Mouse (Mus musculus) stomach, postnatal 0 days (tissue): ENCODE data around the gene Rgl2. TPM values are rescaled to one million over a fixed set of nuclear protein-coding genes. Genes with fewer than 3 reads are reported as not detected.

Experiments used
- ATAC-seq: fragments of 200-750 bp; cut with Nextera tagmentation; 2 replicates; pipeline ENCODE4 v1.8.0; 2017; ENCODE audit not compliant: low FRiP score, low TSS enrichment
- DNase-seq: peaks from one replicate; pipeline ENCODE4 v3.0.0-alpha.2; 2016; ENCODE audit warnings: low spot score
- H3K27ac ChIP-seq: fragments of 300-500 bp; sonication (generic); replicated peaks from 2 replicates; pipeline ENCODE4 v1.5.1; 2014; ENCODE audit warnings: mild to moderate bottlenecking, control low read depth
- H3K27me3 ChIP-seq: fragments of 300-500 bp; sonication (generic); 2 replicates; pipeline ENCODE4 v1.6.1; 2014; ENCODE audit warnings: low read length; ENCODE audit not compliant: control insufficient read depth, insufficient read depth
- H3K36me3 ChIP-seq: fragments of 300-500 bp; sonication (generic); 2 replicates; pipeline ENCODE4 v1.6.1; 2014; ENCODE audit warnings: low read length, mixed read lengths; ENCODE audit not compliant: control insufficient read depth, insufficient read depth
- H3K4me1 ChIP-seq: fragments of 300-500 bp; sonication (generic); replicated peaks from 2 replicates; pipeline ENCODE4 v1.6.1; 2014; ENCODE audit warnings: antibody characterized with exemption; ENCODE audit not compliant: control insufficient read depth, insufficient read depth
- H3K4me2 ChIP-seq: fragments of 300-500 bp; sonication (generic); replicated peaks from 2 replicates; pipeline ENCODE4 v1.6.1; 2014; ENCODE audit warnings: low read depth, mild to moderate bottlenecking, control low read depth, moderate library complexity
- H3K4me3 ChIP-seq: fragments of 300-500 bp; sonication (generic); 2 replicates; pipeline ENCODE4 v1.5.1; 2014; ENCODE audit warnings: low read depth, low read length, control low read depth
- H3K9ac ChIP-seq: fragments of 300-500 bp; sonication (generic); 2 replicates; pipeline ENCODE4 v1.6.1; 2014; ENCODE audit warnings: mild to moderate bottlenecking, low read length, control low read depth, mixed read lengths
- H3K9me3 ChIP-seq: fragments of 300-500 bp; sonication (generic); 2 replicates; pipeline ENCODE4 v1.6.1; 2016; ENCODE audit warnings: low read length; ENCODE audit not compliant: control insufficient read depth
- CTCF ChIP-seq: IDR thresholded peaks from 2 replicates; pipeline ENCODE4 v1.5.1; 2016; ENCODE audit warnings: antibody characterized with exemption, low read depth, mild to moderate bottlenecking, moderate library complexity
- EP300 ChIP-seq: optimal IDR thresholded peaks from 2 replicates; pipeline ENCODE3; 2016; ENCODE audit warnings: antibody characterized with exemption
- WGBS: fragments of 180-500 bp; shearing (Covaris S2); extraction: QIAGEN DNeasy Blood & Tissue Kit; methylation state at CpG from one replicate; pipeline ENCODE4 v1.1.7; 2014; 5-methylcytosine and 5-hydroxymethylcytosine counted together
- polyA plus RNA-seq: library from polyadenylated mRNA; unstranded; fragments of >200 nt; fragmentation: Nextera tagmentation; extraction: Ambion mirVana; gene quantifications from 2 replicates; pipeline ENCODE4 v1.2.1, GENCODE M21; 2015

Gene Rgl2
- polyA plus RNA-seq, 1 experiment from 2014 or later, result 18.6 TPM

- TF ChIP-seq EP300 (no peak), CTCF (no peak)
- H3K36me3 ChIP-seq, result peaks cover 15% of the 10 kb centered on the region
- H3K4me3 ChIP-seq, result peak overlapping the region; percentile 58
- H3K4me2 ChIP-seq, result peak overlapping the region; percentile 77
- H3K9me3 ChIP-seq, result no peaks in the 10 kb centered on the region
- H3K9ac ChIP-seq, result peak overlapping the region; percentile 71; the same call in 1 of the 2 replicates
- 70% methylated on average over 31 of the region's 31 CpGs for WGBS
- no peak for DNase-seq
- no peak overlapping the region; the same call in 1 of the 2 replicates for H3K27ac ChIP-seq
- H3K27me3 ChIP-seq, result no peaks in the 10 kb centered on the region
- ATAC-seq, result no peak
- H3K4me1 ChIP-seq, result no peaks in the 10 kb centered on the region
Measured at GRCm38 (mm10) chr17:33916847-33917655, 12.3 kb upstream of the Rgl2 start.

DNA sequence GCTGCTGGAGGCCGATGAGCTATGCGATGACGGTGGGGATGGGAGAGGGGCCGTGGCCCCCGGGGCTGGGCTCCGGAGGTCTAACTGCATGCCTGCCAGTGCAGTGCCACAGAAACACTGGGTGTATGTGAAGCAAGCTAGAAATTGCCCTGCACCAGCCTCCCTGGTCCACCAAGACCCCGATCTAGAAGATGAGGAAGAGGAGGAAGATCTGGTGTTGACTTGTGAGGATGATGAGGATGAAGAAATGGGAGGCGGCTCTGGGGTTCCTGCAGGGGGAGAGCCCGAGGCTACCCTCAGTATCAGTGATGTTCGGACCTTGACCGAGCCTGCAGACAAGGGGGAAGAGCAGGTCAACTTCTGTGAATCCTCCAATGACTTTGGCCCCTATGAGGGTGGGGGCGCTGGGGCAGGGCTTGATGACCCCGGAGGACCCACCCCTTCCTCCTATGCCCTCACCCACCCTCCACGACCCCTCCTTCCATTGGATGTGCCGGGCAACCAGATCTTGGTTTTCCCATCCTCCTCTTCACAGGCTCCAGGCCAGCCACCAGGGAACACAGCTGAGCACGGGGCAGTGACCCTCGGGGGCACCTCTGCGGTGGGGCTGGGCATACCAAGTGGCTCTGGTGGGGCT is 11.6 kb upstream of the Rgl2 start:
- Histone ChIP-seq H3K27ac (no peak overlapping the region), H3K36me3 (peaks cover 11% of the 10 kb centered on the region), H3K27me3 (no peaks in the 10 kb centered on the region), H3K9me3 (no peaks in the 10 kb centered on the region), H3K4me3 (no peak overlapping the region), H3K4me2 (no peak overlapping the region; the same call in 1 of the 2 replicates), H3K9ac (no peak overlapping the region), H3K4me1 (no peaks in the 10 kb centered on the region)
- 83% methylated on average over 18 of the region's 18 CpGs for WGBS
- no peak for ATAC-seq
- DNase-seq, result no peak
- TF ChIP-seq EP300 (no peak), CTCF (no peak)

- Histone ChIP-seq H3K9me3 (no peaks in the 10 kb centered on the region), H3K36me3 (peaks cover 10% of the 10 kb centered on the region), H3K27ac (peak overlapping the region; percentile 89), H3K4me1 (no peaks in the 10 kb centered on the region), H3K4me2 (peak overlapping the region; percentile 96), H3K4me3 (peak overlapping the region; percentile 77), H3K27me3 (no peaks in the 10 kb centered on the region), H3K9ac (no peak overlapping the region)
- peak; percentile 52 for DNase-seq
- 54% methylated on average over 37 of the region's 37 CpGs for WGBS
- ATAC-seq, result no peak
- no peak for TF ChIP-seq EP300
- no peak for TF ChIP-seq CTCF
Measured at GRCm38 (mm10) chr17:33918293-33919203, 10.8 kb upstream of the Rgl2 start.

DNA sequence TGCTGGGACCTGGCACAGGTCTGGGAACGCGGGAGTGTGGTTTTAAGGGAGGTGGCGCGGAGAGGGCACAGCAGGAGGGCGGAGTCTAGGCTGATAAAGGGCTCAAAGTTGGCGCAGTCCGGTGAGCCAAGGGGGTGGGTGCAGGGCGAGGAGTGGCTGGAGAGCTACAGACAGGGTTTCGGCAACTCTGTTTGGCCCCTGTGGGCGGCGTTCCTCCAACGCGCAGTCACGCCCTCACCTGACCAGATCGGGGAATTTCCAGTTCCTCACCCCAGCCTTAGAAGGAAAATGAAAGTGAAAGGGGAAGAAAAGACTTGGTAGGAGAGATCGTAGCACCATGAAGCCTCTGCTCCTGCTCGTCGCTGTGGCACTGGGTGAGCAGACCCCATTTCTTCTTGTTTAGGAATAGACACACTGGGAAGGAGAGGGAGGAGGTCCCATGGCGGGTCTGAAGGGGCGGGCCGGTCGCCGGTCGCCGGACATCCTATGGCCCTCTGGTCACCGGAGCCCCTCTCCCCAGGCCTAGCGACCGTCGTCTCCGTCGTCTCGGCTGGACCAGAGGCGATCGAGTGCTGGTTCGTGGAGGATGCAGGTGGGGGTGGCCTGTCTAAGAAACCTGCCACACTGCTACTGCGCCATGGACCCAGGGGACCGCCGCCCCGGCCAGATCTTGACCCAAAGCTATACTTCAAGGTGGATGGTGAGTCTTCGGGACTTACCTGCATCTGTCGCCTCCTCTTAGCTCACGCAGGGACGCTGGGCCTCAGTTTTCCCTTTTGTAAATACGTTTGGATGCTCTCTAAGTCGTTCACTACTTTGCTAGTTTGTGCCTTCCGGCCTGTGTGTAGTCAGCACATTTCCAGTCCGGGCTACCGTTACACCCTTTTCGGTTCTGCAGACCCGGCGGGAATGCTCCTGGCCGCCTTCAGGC is 9.7 kb upstream of the Rgl2 start:
- Histone ChIP-seq H3K4me1 (no peaks in the 10 kb centered on the region), H3K27ac (peak overlapping the region; percentile 89), H3K9ac (peak overlapping the region; percentile 82), H3K9me3 (no peaks in the 10 kb centered on the region), H3K4me3 (peak overlapping the region; percentile 77), H3K27me3 (no peaks in the 10 kb centered on the region), H3K36me3 (peaks cover 3% of the 10 kb centered on the region; the same call in 1 of the 2 replicates), H3K4me2 (peak overlapping the region; percentile 96)
- no peak for TF ChIP-seq EP300
- peak; percentile 61 for TF ChIP-seq CTCF
- DNase-seq, result peak; percentile 95
- ATAC-seq, result peak; percentile 75
- under 1% methylated on average over 51 of the region's 52 CpGs for WGBS
